Mouse (Mus musculus): Measurements from ENCODE around the gene Fgd3.
A peak's percentile ranks its signal among the peaks of the same experiment; 100 is the strongest.

Fgd3 gene

GRCm38 (mm10) chr13:49216808-49217561 lies 103.1 kb downstream of the Fgd3 start:
- DNase-seq (ENCODE audit: low read depth, low spot score) = no peak

- no peak for DNase-seq (ENCODE audit: low read depth, low spot score)
These were observed 103.9 kb downstream of the Fgd3 start for GRCm38 (mm10) chr13:49216220-49216552.

- DNase-seq (ENCODE audit: low read depth, low spot score) = peak; percentile 74
These were observed 104.4 kb downstream of the Fgd3 start, which contains the start of gene Card19 for GRCm38 (mm10) chr13:49215504-49216219. Card19 (minus strand) TSS chr13:49216037.

- DNase-seq (ENCODE audit: low read depth, low spot score) = no peak
These were observed 105.0 kb downstream of the Fgd3 start for GRCm38 (mm10) chr13:49215128-49215503.

GRCm38 (mm10) chr13:49214454-49214853 lies 105.7 kb downstream of the Fgd3 start:
- DNase-seq (ENCODE audit: low read depth, low spot score) = no peak

- no peak for DNase-seq (ENCODE audit: low read depth, low spot score)
These were observed 106.6 kb downstream of the Fgd3 start for GRCm38 (mm10) chr13:49213531-49213932.

- DNase-seq (ENCODE audit: low read depth, low spot score) = no peak
These were observed 107.2 kb downstream of the Fgd3 start for GRCm38 (mm10) chr13:49212711-49213500.
